Mouse (Mus musculus) left cerebral cortex, adult 8-10 months (tissue): ENCODE data around the gene Vwa3b. TPM values are rescaled to one million over a fixed set of nuclear protein-coding genes. Genes with fewer than 3 reads are reported as not detected.
"Not testable (repeated sequence)": the region's sequence is repeated elsewhere in the genome, so short reads cannot be mapped to it uniquely, and the experiment has no call there.

Source experiments
- DNase-seq, 2 experiments: peaks; one replicate each; pipeline ENCODE4 v3.0.0; 2022; ENCODE audit warnings: low spot score in 2 of 2
- total RNA-seq, 4 experiments: library from RNA; stranded (reverse); gene quantifications; 2 replicates each; pipeline ENCODE4 v1.2.4; 2022

Vwa3b gene
- 1 to 10 TPM in 3 of 4 experiments, under 1 TPM in 1; 0.67 to 1.8 (median 1.5) TPM for total RNA-seq

DNA sequence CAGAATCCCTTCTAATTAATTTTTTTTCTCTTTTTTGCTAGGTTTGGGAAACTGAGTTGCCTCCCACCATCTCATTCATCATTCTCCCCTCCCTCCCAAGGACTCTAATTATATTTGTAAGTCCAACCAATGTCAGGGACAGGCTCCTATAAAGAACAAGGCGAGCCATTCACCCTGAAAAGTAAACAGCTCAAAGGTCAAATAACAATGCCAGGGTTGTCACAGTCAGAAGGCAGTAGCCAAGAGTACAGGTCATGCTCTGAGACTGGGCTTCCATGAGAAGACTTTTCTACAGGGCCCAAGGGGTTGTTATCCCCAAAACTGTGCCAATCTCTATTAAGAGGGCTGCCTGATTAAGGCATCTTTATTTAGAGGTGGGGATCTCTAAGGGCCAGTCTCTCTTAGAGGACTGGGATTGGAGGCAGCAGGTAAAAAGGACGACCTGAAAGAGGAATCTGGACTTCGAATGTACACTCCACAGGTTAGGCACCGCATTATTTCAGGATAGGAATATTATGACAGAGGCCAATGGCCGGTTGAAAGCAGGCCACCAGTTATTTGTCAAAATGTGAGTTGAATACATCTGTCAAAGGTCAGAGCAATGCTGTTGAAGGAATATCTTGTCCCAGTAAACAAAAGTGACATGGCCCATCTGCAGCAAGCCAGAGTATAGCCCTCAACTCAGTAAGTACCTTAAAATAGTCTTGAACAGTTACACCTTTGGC lies at the start of gene Vwa3b:
Gene Vwa3b, plus strand, starts transcription at position 635 of the 725 bp plus-strand sequence.
- DNase-seq, result no peak

GRCm38 (mm10) chr1:36976770-36977169 lies 49.6 kb upstream of the Vwa3b start:
- no peak for DNase-seq

GRCm38 (mm10) chr1:36982191-36982961 lies 44.0 kb upstream of the Vwa3b start:
- DNase-seq, result no peak

DNA sequence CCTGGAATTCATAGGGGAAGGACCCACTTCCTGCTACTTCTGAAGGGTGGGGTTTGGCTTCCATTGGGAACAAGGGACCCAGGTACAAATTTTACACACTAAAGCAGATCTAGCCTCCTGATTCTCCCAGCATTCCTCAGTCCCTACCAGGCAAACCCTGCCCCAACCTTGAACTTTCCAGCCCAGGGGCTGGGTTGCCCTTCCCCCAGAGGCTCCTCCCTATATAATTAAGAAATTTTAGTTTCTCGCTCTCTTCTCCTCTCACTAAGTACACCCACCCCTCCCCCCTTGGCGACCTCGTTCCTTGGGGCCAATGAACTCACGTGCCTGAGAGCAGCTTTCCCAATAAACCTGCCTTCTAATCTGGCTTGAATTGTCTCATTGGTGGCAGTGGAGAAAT lies 42.6 kb upstream of the Vwa3b start:
- no peak for DNase-seq

- no peak for DNase-seq
These were observed 42.0 kb upstream of the Vwa3b start for GRCm38 (mm10) chr1:36984406-36984805.

- DNase-seq, result no peak
These were observed 40.5 kb upstream of the Vwa3b start for GRCm38 (mm10) chr1:36985896-36986295.

DNA sequence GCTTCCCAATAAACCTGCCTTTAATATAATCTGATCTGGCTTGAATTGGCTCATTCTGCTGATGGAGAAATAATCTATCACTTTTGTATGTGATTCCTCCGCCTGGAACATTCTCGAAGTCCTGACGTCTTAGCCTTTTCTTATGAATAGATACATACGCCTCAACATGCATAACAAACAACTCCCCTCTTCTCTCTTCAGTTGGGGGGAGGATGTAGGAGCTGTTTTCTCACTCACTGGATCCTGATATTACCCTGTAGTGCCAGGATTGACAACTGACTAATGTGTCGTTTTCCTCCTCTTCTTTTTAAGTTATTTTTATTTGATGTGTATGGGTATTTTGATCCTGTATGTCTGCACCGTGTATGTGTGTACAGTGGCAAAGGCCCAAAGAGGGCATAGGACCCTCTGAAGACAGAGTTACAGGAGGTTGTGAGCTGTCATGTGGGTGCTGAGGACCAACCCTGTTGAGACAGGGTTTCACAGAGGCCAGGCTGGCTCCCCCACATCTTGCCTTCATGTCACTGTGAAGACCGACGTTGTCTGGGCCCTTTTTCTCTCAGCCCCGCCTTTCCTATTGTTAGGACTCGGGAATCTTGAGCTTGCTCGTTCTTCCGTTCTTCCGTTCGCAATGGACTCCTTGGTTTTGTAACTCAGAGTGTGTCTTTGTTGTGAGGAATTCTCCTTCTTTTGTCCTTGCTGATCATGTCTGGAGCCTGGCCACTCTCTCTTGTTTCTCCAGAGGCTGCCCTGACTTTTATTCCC lies 39.8 kb upstream of the Vwa3b start:
- DNase-seq, result no peak

DNA sequence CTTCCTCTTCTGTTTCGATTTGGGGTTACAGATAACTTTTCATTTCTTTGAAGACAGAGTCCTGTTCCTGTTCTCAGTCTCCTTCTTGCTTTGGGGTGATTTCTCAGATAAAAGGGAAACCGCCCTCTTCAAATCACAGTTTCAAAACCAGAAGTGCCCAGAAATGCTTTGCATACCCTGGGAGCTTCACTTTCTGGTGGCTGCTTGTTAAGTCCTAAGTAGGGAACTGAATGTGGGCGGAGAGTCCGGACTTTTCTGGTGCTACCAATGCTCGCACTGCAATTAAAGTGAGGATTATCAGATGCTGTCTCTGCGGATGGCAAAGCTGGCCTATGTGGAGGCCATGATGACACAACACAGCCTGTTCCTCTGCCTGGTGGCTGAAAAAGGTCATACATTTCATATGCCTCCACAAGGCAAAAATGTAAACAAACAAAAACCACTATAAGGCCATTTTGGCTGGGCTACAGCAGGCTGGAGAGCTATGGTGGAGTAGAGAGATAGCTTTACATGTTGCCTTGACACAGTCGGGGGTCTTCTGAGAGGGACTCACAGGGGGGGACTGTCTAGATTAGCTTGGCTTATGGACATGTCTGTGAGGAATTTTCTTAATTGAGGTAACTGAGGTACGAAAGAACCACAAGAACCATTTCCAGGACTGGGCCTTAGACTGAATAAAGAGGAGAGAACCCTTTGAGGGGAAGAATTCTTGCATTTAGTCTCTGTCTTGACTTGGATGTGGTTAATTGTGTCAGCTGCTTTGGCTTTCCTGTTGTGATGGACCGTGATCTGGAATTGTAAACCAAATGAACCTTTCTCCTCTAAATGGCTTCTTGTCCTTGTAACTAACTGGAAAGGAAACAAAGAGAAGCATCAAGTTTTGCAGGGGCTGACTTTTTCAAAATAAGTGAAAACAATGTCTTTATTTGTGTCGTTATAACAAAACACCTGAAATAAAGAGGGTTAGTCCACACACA lies 38.9 kb upstream of the Vwa3b start:
- no peak for DNase-seq

DNA sequence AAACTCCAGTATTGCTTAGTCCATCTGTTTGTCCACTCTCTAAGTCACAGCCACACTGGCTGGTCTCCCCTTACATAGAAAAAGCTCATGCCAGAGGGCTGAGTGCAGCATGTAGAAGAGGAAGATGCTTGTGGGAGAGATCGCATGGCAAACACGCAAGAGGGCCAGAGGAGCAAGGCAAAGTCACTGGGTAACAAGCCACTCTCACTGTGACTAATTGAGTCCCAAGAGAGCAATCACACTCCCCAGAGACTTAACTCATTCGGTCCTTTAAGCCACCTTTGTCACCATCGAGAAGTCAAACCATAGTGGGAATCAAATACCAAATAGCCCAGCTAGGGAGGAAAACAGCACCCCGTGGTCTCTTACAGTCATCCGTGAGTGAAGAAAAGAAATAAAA lies 38.2 kb upstream of the Vwa3b start:
- DNase-seq, result no peak

DNA sequence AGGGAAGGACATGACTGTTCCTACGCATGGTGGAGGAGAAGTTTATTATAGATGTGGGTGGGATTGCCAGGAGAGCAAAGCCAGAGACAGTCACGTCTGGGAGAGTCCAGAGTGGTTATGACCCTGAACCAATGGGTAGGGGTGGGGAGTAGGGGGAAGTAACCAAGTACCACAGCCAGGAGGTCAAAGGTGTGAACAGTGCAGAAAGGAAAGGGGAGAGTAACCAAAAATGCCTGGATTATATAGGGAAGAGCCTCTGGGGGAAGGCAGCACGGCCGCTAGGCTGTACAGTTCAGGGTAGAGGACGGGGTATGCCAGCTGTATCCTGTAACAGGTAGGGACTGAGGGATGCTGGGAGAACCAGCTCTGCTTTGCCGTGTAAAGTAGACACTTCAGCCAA lies 37.8 kb upstream of the Vwa3b start:
- no peak for DNase-seq

DNA sequence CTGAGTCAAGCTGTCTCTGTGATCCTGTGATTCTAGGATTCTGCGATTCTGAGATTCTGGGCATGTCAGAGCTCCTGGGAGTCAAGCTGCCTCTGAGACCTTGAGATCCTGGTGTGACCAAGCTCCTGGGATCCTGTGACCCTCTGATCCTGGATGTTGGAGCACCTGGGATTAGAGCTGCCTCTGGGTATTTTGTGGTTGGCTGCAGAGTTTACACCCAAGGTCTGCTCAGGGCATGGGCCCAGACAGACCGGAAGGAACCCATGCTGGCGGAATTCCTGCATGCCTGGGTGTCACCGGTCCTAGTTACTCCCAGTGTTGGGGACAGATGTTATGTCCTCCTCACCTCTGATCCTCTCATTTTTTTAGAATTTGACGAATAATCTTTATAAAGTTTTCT lies 32.1 kb upstream of the Vwa3b start:
- no peak for DNase-seq

DNA sequence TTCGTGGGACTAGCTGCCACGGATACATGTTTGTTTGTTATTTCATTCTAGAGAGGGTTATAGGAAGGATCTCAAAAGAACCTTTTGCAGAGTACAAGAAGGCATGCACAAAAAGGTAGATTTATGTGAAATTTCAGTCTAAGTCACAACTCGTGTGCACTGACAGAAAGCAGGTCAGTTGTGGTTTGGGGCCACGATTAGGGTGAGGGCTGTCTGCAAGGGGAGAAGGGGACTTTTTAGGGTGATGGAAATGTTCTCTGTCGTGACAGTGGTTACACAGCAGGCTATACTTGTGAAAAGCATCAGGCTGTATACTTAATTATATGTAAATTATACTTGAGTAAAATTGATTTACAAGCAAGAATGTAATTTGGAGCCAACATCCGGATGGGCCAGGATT lies 30.6 kb upstream of the Vwa3b start:
- no peak for DNase-seq

- no peak for DNase-seq
These were observed 29.7 kb upstream of the Vwa3b start for GRCm38 (mm10) chr1:36996561-36997213.

DNA sequence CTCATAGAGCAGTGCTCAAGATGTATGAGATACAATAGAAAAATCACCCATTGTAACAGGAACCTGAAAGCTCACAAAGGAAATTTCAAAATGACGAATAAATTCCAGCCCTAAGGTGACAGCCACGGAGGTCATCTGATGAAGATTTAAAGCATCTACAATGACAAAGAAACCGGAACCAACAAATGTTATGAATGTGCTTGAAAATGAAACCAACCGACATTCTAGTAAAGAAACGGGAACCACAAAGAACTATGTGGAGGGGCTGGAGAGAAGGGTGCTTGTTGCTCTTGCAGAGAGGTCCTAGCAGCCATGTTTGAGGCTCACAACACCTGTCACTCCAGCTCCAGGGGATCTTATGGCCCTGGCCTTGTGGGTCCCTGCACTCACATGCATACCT lies 26.1 kb upstream of the Vwa3b start:
- no peak for DNase-seq

DNA sequence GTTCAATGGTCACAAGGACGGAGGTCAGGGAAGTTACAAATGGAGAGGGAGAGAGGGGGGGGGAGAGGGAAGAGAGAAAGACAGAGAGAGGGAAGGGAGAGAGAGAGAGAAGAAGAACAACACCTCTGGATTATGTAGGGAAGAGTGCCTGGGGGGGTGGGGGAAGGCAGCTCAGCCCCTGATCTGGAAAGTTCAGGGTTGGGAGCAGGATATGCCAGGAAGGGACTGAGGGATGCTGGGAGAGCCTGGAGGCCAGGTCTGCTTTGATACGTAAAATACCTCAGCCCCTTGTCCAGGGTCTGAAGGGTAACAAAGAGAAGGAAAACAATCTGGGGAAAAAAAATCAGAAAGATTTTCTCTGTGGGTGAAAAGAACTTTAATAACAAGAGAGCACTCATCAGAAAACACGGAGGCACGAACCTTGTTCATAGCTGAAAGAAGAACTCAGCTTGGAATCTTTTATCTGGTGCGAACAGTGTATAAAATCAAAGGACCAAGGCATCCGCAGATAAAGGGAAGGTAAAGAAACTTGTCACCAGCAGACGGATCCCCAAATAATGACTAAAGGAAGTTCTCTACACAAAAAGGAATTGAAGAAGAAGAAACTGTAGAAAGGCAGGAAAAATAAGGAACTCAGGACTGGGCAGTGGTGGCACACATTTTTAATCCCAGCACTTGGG lies 24.6 kb upstream of the Vwa3b start:
- DNase-seq, result no peak

DNA sequence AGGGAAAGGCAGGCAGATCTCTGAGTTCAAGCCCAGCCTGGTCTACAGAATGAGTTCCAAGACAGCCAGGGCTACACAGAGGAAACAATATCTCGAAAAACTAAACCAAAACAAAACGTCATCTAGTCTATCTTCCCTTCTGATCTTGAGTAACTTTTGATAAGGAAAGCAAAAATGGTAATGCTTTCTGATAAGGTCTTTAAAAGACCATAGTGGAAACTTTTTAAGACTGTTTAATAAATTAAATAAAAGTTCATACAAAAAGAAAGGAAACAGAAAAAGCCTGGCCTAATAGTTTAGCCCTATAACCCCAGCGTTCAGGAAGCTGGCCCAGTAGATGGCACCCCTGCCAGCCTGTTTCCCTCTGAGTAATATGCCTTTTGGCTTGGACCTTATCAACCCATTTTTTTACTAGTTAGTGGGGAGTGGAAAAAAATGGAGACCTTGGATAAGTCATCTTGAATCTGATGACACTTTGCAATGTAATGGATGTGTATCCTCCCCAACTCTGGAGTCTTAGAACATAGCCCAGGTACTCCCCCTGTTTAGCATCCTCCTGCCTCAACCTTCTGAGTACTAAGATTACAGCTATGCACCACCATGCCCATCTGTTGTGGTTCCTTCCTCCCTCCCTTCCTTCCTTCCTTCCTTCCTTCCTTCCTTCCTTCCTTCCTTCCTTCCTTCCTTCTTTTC lies 23.9 kb upstream of the Vwa3b start:
- no peak for DNase-seq

- DNase-seq, result no peak
These were observed 21.9 kb upstream of the Vwa3b start for GRCm38 (mm10) chr1:37004533-37004932.

- no peak for DNase-seq
These were observed 21.4 kb upstream of the Vwa3b start for GRCm38 (mm10) chr1:37005036-37005435.

- DNase-seq, result not testable (repeated sequence)
These were observed 19.9 kb upstream of the Vwa3b start for GRCm38 (mm10) chr1:37006529-37006928.
